Mouse (Mus musculus) naive thymus-derived CD4-positive, alpha-beta T cell, adult 2 months (primary cell): Measurements from ENCODE around the gene Tbxas1.

Experiments used
- DNase-seq: peaks from one replicate; pipeline ENCODE4 v3.0.0-alpha.2; 2011; ENCODE audit warnings: low read depth

Tbxas1 gene

GRCm38 (mm10) chr6:38893615-38894014 is 18.4 kb downstream of the Tbxas1 start:
- no peak for DNase-seq

GRCm38 (mm10) chr6:38900073-38900472 is 24.9 kb downstream of the Tbxas1 start:
- no peak for DNase-seq

- DNase-seq: peak; percentile 30
Measured at GRCm38 (mm10) chr6:38900479-38901126, 25.4 kb downstream of the Tbxas1 start.

- no peak for DNase-seq
Measured at GRCm38 (mm10) chr6:38901152-38901551, 25.9 kb downstream of the Tbxas1 start.

- DNase-seq: no peak
Measured at GRCm38 (mm10) chr6:38901636-38902035, 26.4 kb downstream of the Tbxas1 start.

GRCm38 (mm10) chr6:38902820-38903439 is 27.7 kb downstream of the Tbxas1 start:
- DNase-seq: no peak

GRCm38 (mm10) chr6:38906005-38906404 is 30.8 kb downstream of the Tbxas1 start:
- DNase-seq: no peak

GRCm38 (mm10) chr6:38908401-38908800 is 33.2 kb downstream of the Tbxas1 start:
- no peak for DNase-seq

GRCm38 (mm10) chr6:38910828-38911559 is 35.8 kb downstream of the Tbxas1 start:
- peak; percentile 84 for DNase-seq

GRCm38 (mm10) chr6:38912121-38912660 is 37.0 kb downstream of the Tbxas1 start:
- no peak for DNase-seq

- no peak for DNase-seq
Measured at GRCm38 (mm10) chr6:38912845-38913244, 37.6 kb downstream of the Tbxas1 start.

GRCm38 (mm10) chr6:38913386-38914042 is 38.3 kb downstream of the Tbxas1 start:
- DNase-seq: no peak

- DNase-seq: no peak
Measured at GRCm38 (mm10) chr6:38914181-38914580, 39.0 kb downstream of the Tbxas1 start.

- DNase-seq: no peak
Measured at GRCm38 (mm10) chr6:38915776-38916175, 40.6 kb downstream of the Tbxas1 start.

- DNase-seq: no peak
Measured at GRCm38 (mm10) chr6:38916571-38916970, 41.4 kb downstream of the Tbxas1 start.

- DNase-seq: no peak
Measured at GRCm38 (mm10) chr6:38917415-38917814, 42.2 kb downstream of the Tbxas1 start.

- DNase-seq: no peak
Measured at GRCm38 (mm10) chr6:38918728-38919127, 43.5 kb downstream of the Tbxas1 start.

- DNase-seq: no peak
Measured at GRCm38 (mm10) chr6:38919135-38919740, 44.0 kb downstream of the Tbxas1 start.

- no peak for DNase-seq
Measured at GRCm38 (mm10) chr6:38920141-38920540, 44.9 kb downstream of the Tbxas1 start.

GRCm38 (mm10) chr6:38921095-38921809 is 46.0 kb downstream of the Tbxas1 start:
- no peak for DNase-seq

GRCm38 (mm10) chr6:38921810-38922116 is 46.6 kb downstream of the Tbxas1 start:
- DNase-seq: no peak
